Mouse (Mus musculus) myocyte (in vitro differentiated cells): ENCODE results near the gene Ptprm.

Experiments used
- CEBPB ChIP-seq: IDR thresholded peaks from 2 replicates; pipeline ENCODE4 v1.6.1; 2011; ENCODE audit warnings: mild to moderate bottlenecking, moderate library complexity; ENCODE audit not compliant: poor library complexity, insufficient read depth, severe bottlenecking
- E2F4 ChIP-seq: IDR thresholded peaks from one replicate; pipeline ENCODE4 v1.6.1; 2011; ENCODE audit warnings: mild to moderate bottlenecking, control low read depth, moderate library complexity; ENCODE audit not compliant: insufficient read depth
- MAX ChIP-seq: IDR thresholded peaks from one replicate; pipeline ENCODE4 v1.6.1; 2011; ENCODE audit warnings: low read depth, mild to moderate bottlenecking, control low read depth
- MYOD1 ChIP-seq, 3 experiments: IDR thresholded peaks; one replicate each; pipeline ENCODE4 v1.6.1; 2011; ENCODE audit warnings: control low read depth in 2 of 3, low read depth in 2 of 3, mild to moderate bottlenecking in 2 of 3, moderate library complexity in 1 of 3; ENCODE audit not compliant: insufficient read length in 2 of 3, control insufficient read depth in 1 of 3
- MYOG ChIP-seq, 3 experiments: IDR thresholded peaks; one replicate each; pipeline ENCODE4 v1.6.1; 2011; ENCODE audit warnings: control low read depth in 2 of 3, low read depth in 2 of 3, mild to moderate bottlenecking in 2 of 3; ENCODE audit not compliant: insufficient read length in 2 of 3, control insufficient read depth in 1 of 3, insufficient read depth in 1 of 3
- POLR2A ChIP-seq: IDR thresholded peaks from one replicate; pipeline ENCODE4 v1.6.1; 2011; ENCODE audit warnings: low read depth, mild to moderate bottlenecking, control low read depth, moderate library complexity; ENCODE audit not compliant: insufficient read length
- POLR2AphosphoS2 ChIP-seq: IDR thresholded peaks from one replicate; pipeline ENCODE4 v1.6.1; 2011; ENCODE audit warnings: low read depth, control low read depth; ENCODE audit not compliant: insufficient read length
- REST ChIP-seq: IDR thresholded peaks from one replicate; pipeline ENCODE4 v1.6.1; 2011; ENCODE audit warnings: mild to moderate bottlenecking, control low read depth, moderate library complexity; ENCODE audit not compliant: insufficient read depth, insufficient read length
- SRF ChIP-seq: IDR thresholded peaks from one replicate; pipeline ENCODE4 v1.6.1; 2011; ENCODE audit warnings: low read depth; ENCODE audit not compliant: control insufficient read depth, insufficient read length
- TCF12 ChIP-seq: IDR thresholded peaks from one replicate; pipeline ENCODE4 v1.6.1; 2011; ENCODE audit warnings: mild to moderate bottlenecking, control low read depth; ENCODE audit not compliant: poor library complexity, insufficient read depth, severe bottlenecking
- TCF3 ChIP-seq: IDR thresholded peaks from one replicate; pipeline ENCODE4 v1.6.1; 2011; ENCODE audit warnings: low read depth, control low read depth; ENCODE audit not compliant: insufficient read length
- USF1 ChIP-seq: IDR thresholded peaks from one replicate; pipeline ENCODE4 v1.6.1; 2011; ENCODE audit warnings: low read depth, mild to moderate bottlenecking, control low read depth, moderate library complexity

DNA sequence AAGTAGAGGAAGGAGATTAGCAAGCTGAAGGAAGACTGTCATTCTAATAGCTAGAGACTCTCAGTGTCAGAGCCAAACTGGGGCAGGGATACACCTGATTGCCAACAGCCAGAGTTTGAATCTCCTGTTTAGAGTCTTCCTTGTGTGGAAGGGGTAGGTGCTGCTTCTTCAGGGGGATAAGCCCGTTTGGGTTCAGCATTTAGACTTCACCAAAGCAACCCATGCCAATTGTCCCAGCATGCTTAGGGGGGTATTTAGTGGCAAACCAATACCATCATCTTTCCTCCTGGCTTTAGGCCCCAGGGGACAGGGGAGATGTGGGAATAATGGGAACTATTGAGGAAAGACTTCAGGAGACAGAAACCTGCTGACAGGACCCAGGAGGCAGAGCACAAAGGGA, 460.1 kb downstream of the Ptprm start:
- TF ChIP-seq E2F4 (no peak), MAX (no peak), POLR2A (no peak), TCF3 (no peak), CEBPB (no peak), MYOG (IDR thresholded peaks at IDR 0.05; ENCODE audit: control insufficient read depth in 1 of 3, insufficient read depth in 1 of 3, insufficient read length in 2 of 3, low read depth in 2 of 3) (no peak), REST (no peak), USF1 (no peak), SRF (no peak), MYOD1 (IDR thresholded peaks at IDR 0.05; ENCODE audit: control insufficient read depth in 1 of 3, insufficient read length in 2 of 3, low read depth in 2 of 3) (no peak), TCF12 (no peak), POLR2AphosphoS2 (no peak)
